Mouse (Mus musculus) spleen, adult 2 months (tissue): ENCODE measurements at regions not wholly inside any gene's neighbourhood (a gene's known extent, or its start where the extent isn't known, plus 50 kb on each side); places are given as distances from the start of the nearest gene placed in this dataset.

Experiments
- DNase-seq, 2 experiments: peaks; one replicate each; pipeline versions ENCODE4 v3.0.0 to v3.0.0-alpha.2; 2012 to 2021; ENCODE audit warnings: low spot score in 2 of 2, low read depth in 1 of 2
- H3K27ac ChIP-seq: fragments of 200-500 bp; 2 replicates; pipeline ENCODE4 v1.5.1; 2012; ENCODE audit warnings: low read length, inconsistent platforms; ENCODE audit not compliant: insufficient read depth
- H3K27me3 ChIP-seq: fragments of 200-500 bp; 2 replicates; pipeline ENCODE4 v1.6.1; 2012; ENCODE audit warnings: mild to moderate bottlenecking, moderate library complexity, low read length, inconsistent platforms; ENCODE audit not compliant: control insufficient read depth, insufficient read depth
- H3K36me3 ChIP-seq: fragments of 200-500 bp; 2 replicates; pipeline ENCODE4 v1.6.1; 2012; ENCODE audit warnings: mild to moderate bottlenecking, low read length, inconsistent platforms; ENCODE audit not compliant: control insufficient read depth, insufficient read depth
- H3K4me1 ChIP-seq: fragments of 200-500 bp; 2 replicates; pipeline ENCODE4 v1.6.1; 2011; ENCODE audit warnings: inconsistent platforms; ENCODE audit not compliant: control insufficient read depth, insufficient read depth, insufficient read length
- H3K4me3 ChIP-seq: fragments of 200-500 bp; 2 replicates; pipeline ENCODE4 v1.5.1; 2011; ENCODE audit warnings: mild to moderate bottlenecking, inconsistent platforms; ENCODE audit not compliant: insufficient read depth, insufficient read length; ENCODE audit errors: extremely low read depth
- CTCF ChIP-seq: fragments of 200-500 bp; IDR thresholded peaks from 2 replicates; pipeline ENCODE4 v1.5.1; 2011; ENCODE audit warnings: mild to moderate bottlenecking, inconsistent platforms; ENCODE audit not compliant: insufficient read depth, insufficient read length, insufficient replicate concordance; ENCODE audit errors: extremely low read depth
- POLR2A ChIP-seq: fragments of 200-500 bp; IDR thresholded peaks from 2 replicates; pipeline ENCODE4 v1.6.1; 2011; ENCODE audit warnings: low read depth, low read length, inconsistent platforms
- WGBS: fragments of 180-500 bp; shearing (Covaris S2); methylation state at CpG from one replicate; pipeline ENCODE4 v1.1.7; 2018; 5-methylcytosine and 5-hydroxymethylcytosine counted together

GRCm38 (mm10) chr17:79966981-79967380 is 71.1 kb upstream of the Atl2 start:
- Histone ChIP-seq H3K4me3 (no peak overlapping the region), H3K27me3 (no peaks in the 10 kb centered on the region), H3K27ac (no peak overlapping the region), H3K4me1 (peaks cover 5% of the 10 kb centered on the region; the same call in 1 of the 2 replicates), H3K36me3 (no peaks in the 10 kb centered on the region)
- WGBS: 60% methylated on average over 6 of the region's 6 CpGs
- TF ChIP-seq POLR2A (no peak), CTCF (no peak)
- DNase-seq: no peak

GRCm38 (mm10) chr17:79965625-79966024 is 69.7 kb upstream of the Atl2 start:
- peaks cover 5% of the 10 kb centered on the region; the same call in 1 of the 2 replicates for H3K4me1 ChIP-seq
- WGBS: 59% methylated on average over 8 of the region's 8 CpGs
- H3K27me3 ChIP-seq: no peaks in the 10 kb centered on the region
- no peak for DNase-seq
- no peak overlapping the region for H3K27ac ChIP-seq
- no peak for TF ChIP-seq POLR2A
- no peak for TF ChIP-seq CTCF
- no peak overlapping the region for H3K4me3 ChIP-seq
- no peaks in the 10 kb centered on the region for H3K36me3 ChIP-seq

- TF ChIP-seq CTCF (no peak), POLR2A (no peak)
- no peak overlapping the region for H3K27ac ChIP-seq
- no peaks in the 10 kb centered on the region for H3K27me3 ChIP-seq
- peak; percentile 19 to 42 for DNase-seq
- H3K36me3 ChIP-seq: no peaks in the 10 kb centered on the region
- H3K4me3 ChIP-seq: no peak overlapping the region
- peaks cover 5% of the 10 kb centered on the region; the same call in 1 of the 2 replicates for H3K4me1 ChIP-seq
- WGBS: 3% methylated on average over 8 of the region's 8 CpGs
These were observed 68.9 kb upstream of the Atl2 start for GRCm38 (mm10) chr17:79964850-79965249.

- no peak for TF ChIP-seq POLR2A
- TF ChIP-seq CTCF: no peak
These were observed 67.4 kb upstream of the Atl2 start for GRCm38 (mm10) chr17:79963330-79963729.

DNA sequence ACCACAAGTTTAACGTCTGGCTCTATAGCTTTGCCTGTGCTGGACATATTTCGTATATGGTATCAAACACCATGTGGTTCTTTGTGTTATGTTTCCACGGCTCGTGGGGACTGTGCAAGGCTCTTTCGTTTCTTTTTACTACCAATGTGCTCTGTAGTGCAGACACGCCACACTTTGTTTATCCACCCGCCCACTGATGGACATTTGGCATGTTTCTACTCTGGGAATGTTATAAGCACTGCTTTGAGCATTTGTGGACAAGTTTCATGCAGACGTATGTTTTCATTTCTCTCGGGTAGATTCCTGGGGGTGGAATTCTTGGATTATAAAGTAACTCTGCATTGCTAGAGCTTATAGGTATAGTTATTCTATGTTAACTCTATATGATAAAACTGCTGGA is 65.5 kb upstream of the Atl2 start:
- peaks cover 5% of the 10 kb centered on the region; the same call in 1 of the 2 replicates for H3K4me1 ChIP-seq
- H3K36me3 ChIP-seq: no peaks in the 10 kb centered on the region
- 84% methylated on average over 9 of the region's 9 CpGs for WGBS
- DNase-seq: no peak
- no peak overlapping the region for H3K4me3 ChIP-seq
- H3K27me3 ChIP-seq: no peaks in the 10 kb centered on the region
- H3K27ac ChIP-seq: no peak overlapping the region
- no peak for TF ChIP-seq CTCF
- TF ChIP-seq POLR2A: no peak

More at GRCm38 (mm10) chr17:79963330-79963729, 67.4 kb upstream of the Atl2 start:
- Histone ChIP-seq H3K4me1 (peaks cover 5% of the 10 kb centered on the region; the same call in 1 of the 2 replicates), H3K36me3 (no peaks in the 10 kb centered on the region), H3K4me3 (no peak overlapping the region), H3K27ac (no peak overlapping the region), H3K27me3 (no peaks in the 10 kb centered on the region)
- WGBS: 92% methylated on average over 2 of the region's 2 CpGs
- DNase-seq: no peak

DNA sequence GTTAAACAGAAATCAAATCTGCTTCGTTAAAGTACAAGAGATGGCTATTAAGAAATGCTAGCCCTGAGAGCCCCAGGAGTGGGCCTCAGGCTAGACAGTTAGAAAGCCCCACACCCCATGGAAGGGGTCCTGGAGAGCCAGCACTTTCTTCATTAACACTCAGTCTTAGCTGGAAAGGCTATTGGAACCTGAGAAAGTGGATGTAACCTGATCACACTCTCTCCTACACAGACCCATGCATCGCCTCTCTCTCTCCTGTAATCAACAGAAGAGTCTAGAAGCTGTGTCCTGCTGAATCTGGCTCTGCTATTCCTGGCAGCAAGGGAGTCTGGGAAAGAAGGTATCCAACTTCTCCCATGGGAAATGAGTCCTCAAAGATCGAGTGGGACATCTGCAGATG is 64.8 kb upstream of the Atl2 start:
- H3K4me1 ChIP-seq: peaks cover 8% of the 10 kb centered on the region; the same call in 1 of the 2 replicates
- TF ChIP-seq CTCF (no peak), POLR2A (no peak)
- no peak overlapping the region for H3K27ac ChIP-seq
- H3K36me3 ChIP-seq: no peaks in the 10 kb centered on the region
- no peak overlapping the region for H3K4me3 ChIP-seq
- 72% methylated on average over 3 of the region's 3 CpGs for WGBS
- no peaks in the 10 kb centered on the region for H3K27me3 ChIP-seq
- no peak for DNase-seq

DNA sequence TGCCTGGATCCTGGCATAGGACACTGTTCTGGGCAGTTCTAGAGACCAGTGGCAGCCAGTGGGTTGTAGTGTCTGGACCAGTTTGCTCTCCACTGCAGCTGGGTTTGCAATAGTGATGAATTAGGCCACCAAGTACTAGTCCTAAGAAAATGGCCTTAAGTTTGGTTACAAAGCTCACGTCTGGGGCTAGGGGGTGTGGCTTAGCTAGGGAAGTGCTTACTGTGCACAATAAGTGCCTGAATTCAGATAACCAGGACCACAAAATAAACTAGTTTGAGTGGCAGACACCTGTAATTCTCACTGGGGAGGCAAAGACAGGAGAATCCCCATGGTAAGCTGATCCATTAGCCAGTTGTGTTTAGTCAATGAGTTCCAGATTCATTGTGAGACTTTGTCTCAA is 59.3 kb upstream of the Atl2 start:
- H3K4me3 ChIP-seq: no peak overlapping the region
- H3K4me1 ChIP-seq: peaks cover 5% of the 10 kb centered on the region; the same call in 1 of the 2 replicates
- H3K36me3 ChIP-seq: no peaks in the 10 kb centered on the region
- H3K27ac ChIP-seq: 0 out of 2 replicates have a peak overlapping the region, but pooled peaks have one; percentile 24
- H3K27me3 ChIP-seq: no peaks in the 10 kb centered on the region
- 9% methylated on average over 1 of the region's 1 CpGs for WGBS
- TF ChIP-seq POLR2A: no peak
- TF ChIP-seq CTCF: no peak
- DNase-seq: no peak
